Mouse (Mus musculus) hindbrain, embryonic 16.5 days (tissue): ENCODE measurements around the gene Gm49333. TPM values are rescaled to one million over a fixed set of nuclear protein-coding genes. Genes with fewer than 3 reads are reported as not detected.

Source experiments
- ATAC-seq: fragments of 200-750 bp; cut with Nextera tagmentation; 2 replicates; pipeline ENCODE4 v1.8.0; 2017; ENCODE audit warnings: moderate TSS enrichment, moderate library complexity
- H3K27ac ChIP-seq: fragments of 300-500 bp; sonication (generic); 2 replicates; pipeline ENCODE4 v1.5.1; 2014; ENCODE audit warnings: low read depth, mild to moderate bottlenecking, control low read depth, low read length, moderate library complexity
- H3K27me3 ChIP-seq: fragments of 300-500 bp; sonication (generic); replicated peaks from 2 replicates; pipeline ENCODE4 v1.6.1; 2014; ENCODE audit warnings: low read length; ENCODE audit not compliant: control insufficient read depth, insufficient read depth
- H3K36me3 ChIP-seq: fragments of 300-500 bp; sonication (generic); 2 replicates; pipeline ENCODE4 v1.6.1; 2014; ENCODE audit warnings: mild to moderate bottlenecking, low read length, moderate library complexity, mixed read lengths; ENCODE audit not compliant: control insufficient read depth, insufficient read depth
- H3K4me1 ChIP-seq: fragments of 300-500 bp; sonication (generic); 2 replicates; pipeline ENCODE4 v1.6.1; 2014; ENCODE audit warnings: low read depth, low read length; ENCODE audit not compliant: control insufficient read depth, insufficient read depth
- H3K4me2 ChIP-seq: fragments of 300-500 bp; sonication (generic); 2 replicates; pipeline ENCODE4 v1.6.1; 2014; ENCODE audit warnings: mild to moderate bottlenecking, low read length, control low read depth, moderate library complexity
- H3K4me3 ChIP-seq: fragments of 300-500 bp; sonication (generic); 2 replicates; pipeline ENCODE4 v1.5.1; 2014; ENCODE audit warnings: mild to moderate bottlenecking, low read length, control low read depth, moderate library complexity
- H3K9ac ChIP-seq: fragments of 300-500 bp; sonication (generic); 2 replicates; pipeline ENCODE4 v1.6.1; 2014; ENCODE audit warnings: low read depth, mild to moderate bottlenecking, control low read depth, low read length, moderate library complexity
- H3K9me3 ChIP-seq: fragments of 300-500 bp; sonication (generic); 2 replicates; pipeline ENCODE4 v1.6.1; 2014; ENCODE audit warnings: mild to moderate bottlenecking, low read length, moderate library complexity; ENCODE audit not compliant: control insufficient read depth
- WGBS: fragments of 180-500 bp; shearing (Covaris S2); extraction: QIAGEN DNeasy Blood & Tissue Kit; methylation state at CpG from one replicate; pipeline ENCODE4 v1.1.7; 2014; 5-methylcytosine and 5-hydroxymethylcytosine counted together
- microRNA counts: library from miRNA; unstranded; fragments of <30 nt; microRNA quantifications from one replicate; lab custom pipeline; 2016
- microRNA-seq: library from miRNA; unstranded; fragments of <30 nt; microRNA quantifications from one replicate; pipeline ENCODE4, GENCODE M21; 2017
- polyA plus RNA-seq: library from polyadenylated mRNA; unstranded; fragments of >200 nt; fragmentation: Nextera tagmentation; extraction: Ambion mirVana; gene quantifications from 2 replicates; pipeline ENCODE4 v1.2.1, GENCODE M21; 2015

The Gm49333 gene
- polyA plus RNA-seq, 1 experiment from 2014 or later, result not detected

DNA sequence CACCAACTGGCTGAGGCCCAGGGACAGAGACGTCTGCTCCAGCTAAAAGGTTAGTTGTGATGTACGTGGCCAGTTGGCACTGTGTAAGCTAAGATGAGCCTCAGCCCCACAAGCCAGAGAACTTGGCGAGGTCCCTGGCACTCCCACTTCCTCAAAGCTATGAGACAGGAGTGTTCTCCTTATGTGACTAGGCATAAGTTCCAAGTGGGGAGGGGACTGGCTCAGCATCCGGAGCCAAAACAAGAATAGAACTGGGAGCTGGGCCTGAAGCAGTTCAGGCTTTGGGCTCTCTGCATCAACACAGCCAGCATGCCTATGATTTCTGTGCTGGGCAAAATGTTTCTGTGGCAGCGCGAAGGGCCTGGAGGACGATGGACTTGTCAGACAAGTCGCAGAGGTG, 83.4 kb downstream of the Gm49333 start:
- H3K9me3 ChIP-seq, result no peaks in the 10 kb centered on the region
- ATAC-seq, result no peak
- peaks cover 31% of the 10 kb centered on the region for H3K4me1 ChIP-seq
- peaks cover 24% of the 10 kb centered on the region for H3K36me3 ChIP-seq
- no peak overlapping the region for H3K4me3 ChIP-seq
- H3K27me3 ChIP-seq, result no peaks in the 10 kb centered on the region
- no peak overlapping the region for H3K9ac ChIP-seq
- H3K4me2 ChIP-seq, result no peak overlapping the region; the same call in 1 of the 2 replicates
- H3K27ac ChIP-seq, result peak overlapping the region; percentile 9; the same call in 1 of the 2 replicates
- WGBS, result 58% methylated on average over 8 of the region's 8 CpGs

MicroRNAs within 50 kb of the gene (microRNA counts, 519-probe panel; counts per million panel counts)
- 2,325 counts per million, percentile 55 among the panel's probes with 10 or more counts for microRNA mmu-miR-1224 (lab: Ali Mortazavi, UCI)

Small RNA genes lying within 50 kb of the gene (microRNA-seq; reads per million reads assigned to microRNA genes)
- gene Mir1224, result 87.9 reads per million, percentile 47 among the genes with 10 or more reads in this experiment

Other genes starting within 250 kb of the Gm49333 start
- 123 and 150 TPM in 2 replicates for gene Abcc5, start 185.2 kb upstream of the Gm49333 start, polyA plus RNA-seq
- 97.3 and 104 TPM in 2 replicates for gene Eif2b5, start 112.8 kb upstream of the Gm49333 start, polyA plus RNA-seq
- 28.5 and 40.4 TPM in 2 replicates for gene Dvl3, start 94.6 kb upstream of the Gm49333 start, polyA plus RNA-seq
- gene Ap2m1, start 76.1 kb upstream of the Gm49333 start, polyA plus RNA-seq, result 1,253 and 1,320 TPM in 2 replicates
- 81.0 and 90.7 TPM in 2 replicates for gene Abcf3, start 63.0 kb upstream of the Gm49333 start, polyA plus RNA-seq
- 31.9 and 36.8 TPM in 2 replicates for gene Vwa5b2, start 22.1 kb upstream of the Gm49333 start, polyA plus RNA-seq
- 8.5 and 10.9 TPM in 2 replicates for gene Eef1akmt4, start within 50 bp of the Gm49333 start, polyA plus RNA-seq
- 43.9 and 44.7 TPM in 2 replicates for gene Alg3, start 125 bp downstream of the Gm49333 start, polyA plus RNA-seq
- gene Camk2n2, start 9.7 kb downstream of the Gm49333 start, polyA plus RNA-seq, result 43.1 and 44.2 TPM in 2 replicates
- 17.4 and 18.6 TPM in 2 replicates for gene Ece2, start 18.2 kb downstream of the Gm49333 start, polyA plus RNA-seq
- gene Psmd2, start 40.0 kb downstream of the Gm49333 start, polyA plus RNA-seq, result 372 and 378 TPM in 2 replicates
- 133 and 143 TPM in 2 replicates for gene Eif4g1, start 56.7 kb downstream of the Gm49333 start, polyA plus RNA-seq
- 49.6 and 56.7 TPM in 2 replicates for gene Fam131a, start 81.6 kb downstream of the Gm49333 start, polyA plus RNA-seq
- gene Polr2h, start 106.1 kb downstream of the Gm49333 start, polyA plus RNA-seq, result 87.7 and 94.6 TPM in 2 replicates
- 24.9 and 26.8 TPM in 2 replicates for gene Clcn2, start 106.1 kb downstream of the Gm49333 start, polyA plus RNA-seq
- gene Chrd, start 121.5 kb downstream of the Gm49333 start, polyA plus RNA-seq, result 7.3 and 7.5 TPM in 2 replicates
- gene Thpo, start 122.9 kb downstream of the Gm49333 start, polyA plus RNA-seq, result 0.93 and 1.4 TPM in 2 replicates